Comparison of ENCODE assay signal across 17 mouse cellular contexts in the genomic region with DNA sequence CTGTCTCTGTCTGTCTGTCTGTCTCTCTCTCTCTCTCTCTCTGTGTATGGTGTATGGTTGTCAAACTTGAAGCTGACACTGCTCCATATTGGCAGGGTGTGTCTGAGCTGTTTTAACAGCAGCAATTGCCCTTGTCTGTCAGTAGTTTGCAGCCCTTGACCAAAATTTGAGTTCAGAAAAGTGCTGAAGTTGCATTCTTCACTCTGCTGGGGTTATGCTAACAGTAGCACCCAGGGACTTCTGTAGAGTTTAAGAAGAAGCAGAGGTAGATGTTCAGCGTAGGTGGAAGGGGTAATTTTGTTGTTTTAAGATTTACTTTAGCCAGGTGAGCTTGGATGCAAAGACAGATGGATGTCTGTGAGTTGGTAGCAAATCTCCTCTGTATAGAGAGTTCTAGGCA. TPM values are rescaled to one million over a fixed set of nuclear protein-coding genes. Genes with fewer than 3 reads are reported as not detected.
DNase-seq lines count a peak whose midpoint lies in the region; TF ChIP-seq lines count a peak whose summit lies in the region.
"Had no signal": no experiment of that assay in that cellular context is flagged by ENCODE, and none has a peak within 500 bp of the region (broad histone marks: within the 10 kb centered on the region; RNA-seq: fewer than 3 reads in every experiment).

No protein-coding gene starts in this region.

- peaks cover 7% of the 10 kb centered on the region for H3K79me2 ChIP-seq in CH12.LX (replicated peaks; ENCODE audit: control insufficient read depth, extremely low read depth, insufficient read depth, poor library complexity, severe bottlenecking)
- H3K79me2 ChIP-seq in macrophage (ENCODE audit: inconsistent target), result peaks cover 95% of the 10 kb centered on the region

- H3K27ac ChIP-seq in layer of hippocampus, adult 2 months, result peak overlapping the region; percentile 97
- H3K27ac ChIP-seq in CH12.LX (ENCODE audit: insufficient read depth, low read depth), result no peak overlapping the region
- H3K27ac ChIP-seq in ES-E14 (ENCODE audit: insufficient read depth, low read depth, low read length, poor library complexity, severe bottlenecking), result no peak overlapping the region
- H3K27ac ChIP-seq in macrophage, result peak overlapping the region; percentile 63
- H3K27ac ChIP-seq: forebrain, embryonic 10.5 days; forebrain, embryonic 13.5 days; heart, adult 2 months; heart, embryonic 10.5 days; heart, embryonic 13.5 days; hindbrain, embryonic 12.5 days; hindbrain, embryonic 15.5 days had no signal

- H3K9ac ChIP-seq in CH12.LX (ENCODE audit: insufficient read depth, low read depth), result no peak overlapping the region
- H3K9ac ChIP-seq in ES-E14 (ENCODE audit: insufficient read depth, low read depth, low read length, poor library complexity, severe bottlenecking), result no peak overlapping the region
- H3K9ac ChIP-seq: forebrain, embryonic 13.5 days; heart, embryonic 13.5 days; hindbrain, embryonic 12.5 days; hindbrain, embryonic 15.5 days had no signal

- WGBS in macrophage (ENCODE audit: missing documents), result 100% methylated on average over 1 of the region's 1 CpGs

- H3K9me3 ChIP-seq in CH12.LX (replicated peaks; ENCODE audit: low read length) (no peaks in the 10 kb centered on the region), ES-E14 (ENCODE audit: control insufficient read depth, insufficient read depth, low read depth, low read length) (no peaks in the 10 kb centered on the region)
- H3K9me3 ChIP-seq: forebrain, embryonic 10.5 days; forebrain, embryonic 13.5 days; G1E; heart, embryonic 10.5 days; heart, embryonic 13.5 days; hindbrain, embryonic 12.5 days; hindbrain, embryonic 15.5 days had no signal

- dilution Hi-C loops in CH12.LX (cut with MboI; ENCODE audit: extremely low pct_ligation_motif_present, extremely low pct_unique_long_range_greater_than_20kb, low sequenced_read_pairs), result no loop called here

- H3K4me3 ChIP-seq in layer of hippocampus, adult 2 months, result no peak overlapping the region
- H3K4me3 ChIP-seq in CH12.LX (replicated peaks in 1 of 3; ENCODE audit: low read depth in 2 of 3, low read length in 2 of 3, poor library complexity in 1 of 3), result no peak overlapping the region
- no peak overlapping the region for H3K4me3 ChIP-seq in ES-E14 (ENCODE audit: insufficient read depth in 1 of 2, low read depth in 1 of 2, low read length in 2 of 2, poor library complexity in 1 of 2, severe bottlenecking in 1 of 2)
- no peak overlapping the region for H3K4me3 ChIP-seq in macrophage (ENCODE audit: inconsistent target)
- H3K4me3 ChIP-seq: forebrain, embryonic 10.5 days; forebrain, embryonic 13.5 days; heart, adult 2 months; heart, embryonic 10.5 days; heart, embryonic 13.5 days; hindbrain, embryonic 12.5 days; hindbrain, embryonic 15.5 days had no signal

- peaks cover 24 to 58% of the 10 kb centered on the region in 2 experiments for H3K4me1 ChIP-seq in CH12.LX (ENCODE audit: control insufficient read depth in 1 of 2, insufficient read depth in 2 of 2)
- H3K4me1 ChIP-seq in ES-E14 (ENCODE audit: control insufficient read depth in 2 of 2, insufficient read depth in 2 of 2, low read length in 2 of 2, poor library complexity in 1 of 2), result peaks cover 13 to 27% of the 10 kb centered on the region in 2 experiments; a peak in 3 of 4 replicates

- in situ Hi-C loops in CH12.LX (cut with MboI; ENCODE audit: low pct_ligation_motif_present, low pct_unique_long_range_greater_than_20kb, low sequenced_read_pairs) (no loop called here), ES-E14 (cut with MboI; ENCODE audit: low sequenced_read_pairs in 2 of 2, unreplicated experiment in 2 of 2) (no loop called here)

- TF ChIP-seq POLR2A in CH12.LX (IDR thresholded peaks at IDR 0.05; ENCODE audit: low read depth, low read length), result no peak

- TF ChIP-seq RAD21 in CH12.LX (IDR thresholded peaks at IDR 0.05; ENCODE audit: low read depth, low read length), result no peak

- H3K4me2 ChIP-seq in CH12.LX (ENCODE audit: insufficient read depth, low read depth, poor library complexity, severe bottlenecking), result no peak overlapping the region
- H3K4me2 ChIP-seq: forebrain, embryonic 13.5 days; heart, embryonic 13.5 days; hindbrain, embryonic 12.5 days; hindbrain, embryonic 15.5 days had no signal

- H3K27me3 ChIP-seq in CH12.LX (replicated peaks), result no peaks in the 10 kb centered on the region
- H3K27me3 ChIP-seq: forebrain, embryonic 13.5 days; heart, embryonic 13.5 days; hindbrain, embryonic 12.5 days; hindbrain, embryonic 15.5 days had no signal

- peaks cover 6 to 43% of the 10 kb centered on the region in 2 experiments for H3K36me3 ChIP-seq in CH12.LX (replicated peaks in 1 of 2; ENCODE audit: control insufficient read depth in 1 of 2, insufficient read depth in 1 of 2, low read length in 1 of 2)
- peaks cover 2% of the 10 kb centered on the region; the same call in 1 of the 2 replicates for H3K36me3 ChIP-seq in ES-E14 (ENCODE audit: control insufficient read depth, insufficient read depth, low read length, poor library complexity, severe bottlenecking)
- H3K36me3 ChIP-seq in macrophage (ENCODE audit: inconsistent target), result no peaks in the 10 kb centered on the region
- H3K36me3 ChIP-seq: forebrain, embryonic 10.5 days; hindbrain, embryonic 12.5 days; hindbrain, embryonic 15.5 days had no signal

- no peak for DNase-seq in layer of hippocampus, adult 2 months (ENCODE audit: low spot score in 2 of 2)
- DNase-seq in layer of hippocampus, postnatal 36 days, result no peak
- no peak for DNase-seq in CH12.LX (ENCODE audit: extremely low read depth)
- no peak for DNase-seq in ES-E14 (ENCODE audit: low read depth, low spot score)
- no peak for DNase-seq in thymus, postnatal 14 days
- DNase-seq: adrenal gland, postnatal 14 days; gastrocnemius, postnatal 10 days; gastrocnemius, postnatal 36 days had no signal

- no peak for TF ChIP-seq EP300 in CH12.LX (IDR thresholded peaks at IDR 0.05; ENCODE audit: low read length)

- TF ChIP-seq CTCF in layer of hippocampus, adult 2 months (conservative IDR thresholded peaks at IDR 0.05), result no peak
- no peak for TF ChIP-seq CTCF in CH12.LX (conservative IDR thresholded peaks at IDR 0.05 in 1 of 2, IDR thresholded peaks at IDR 0.05 in 1 of 2; ENCODE audit: low read depth in 2 of 2, low read length in 2 of 2)

TF ChIP-seq in CH12.LX, 34 proteins besides CTCF, POLR2A, EP300 and RAD21:
- TF ChIP-seq ZKSCAN1 (IDR thresholded peaks at IDR 0.05; ENCODE audit: borderline replicate concordance, low read depth, low read length) (no peak), MYC (IDR thresholded peaks at IDR 0.05; ENCODE audit: low read depth, low read length) (no peak), E2F4 (IDR thresholded peaks at IDR 0.05; ENCODE audit: insufficient replicate concordance, low read depth, low read length) (no peak), MAFK (IDR thresholded peaks at IDR 0.05; ENCODE audit: insufficient replicate concordance, low read length) (peak; percentile 77), TBP (conservative IDR thresholded peaks at IDR 0.05; ENCODE audit: low read depth, low read length) (no peak), NELFE (IDR thresholded peaks at IDR 0.05; ENCODE audit: low read depth, low read length) (no peak), SMC3 (IDR thresholded peaks at IDR 0.05; ENCODE audit: low read depth, low read length) (no peak)

TF ChIP-seq in ES-E14, 5 proteins besides CTCF, POLR2A, EP300 and RAD21:
- TF ChIP-seq CHD2 (IDR thresholded peaks at IDR 0.05; ENCODE audit: low read depth, low read length) (no peak), MAFK (IDR thresholded peaks at IDR 0.05; ENCODE audit: insufficient read depth, low read depth, low read length) (peak; percentile 84), HCFC1 (IDR thresholded peaks at IDR 0.05; ENCODE audit: borderline replicate concordance, insufficient read depth, low read length) (no peak)

RNA-seq across cellular contexts. Expression of gene Mtmr12, which starts 7.4 kb away (rescaled TPM):
- 10 to 100 TPM; 58.1 to 58.9 TPM for total RNA-seq in layer of hippocampus, adult 2 months (2021)
- total RNA-seq in layer of hippocampus, postnatal 36 days (2021), result 10 to 100 TPM; 55.4 to 58.1 TPM
- 8.2 and 8.6 TPM in 2 replicates for total RNA-seq in CH12.LX (2012; rRNA removed)
- 11.0 and 12.3 TPM in 2 replicates for total RNA-seq in CH12.LX (2014; rRNA removed)
- polyA plus RNA-seq in CH12.LX (2012; ENCODE audit: insufficient read length, low read depth), result 15.3 and 16.3 TPM in 2 replicates
- 14.8 and 18.4 TPM in 2 replicates for total RNA-seq in ES-E14 (2012; rRNA removed)
- 100 to 1,000 TPM in 7 of 26 experiments, 10 to 100 TPM in 19; 20.6 to 207 (median 44.1) TPM for total RNA-seq in macrophage (2018; cell fraction: chromatin; rRNA removed)
- total RNA-seq in macrophage (2018; cell fraction: cytosol; rRNA removed), result 10 to 100 TPM; 13.2 to 54.2 (median 18.2) TPM
- total RNA-seq in macrophage (2018; cell fraction: nucleus; rRNA removed), result 100 to 1,000 TPM in 2 of 26 experiments, 10 to 100 TPM in 24; 20.7 to 143 (median 40.1) TPM
- 9.5 to 17.6 TPM (median 12.1 TPM) in 3 replicates for polyA plus RNA-seq in macrophage (2018)

Comparison
In these comparisons a context has a peak if more than half of its experiments do, and no peak if none do; other contexts are left out.
1. H3K27ac ChIP-seq: peak in layer of hippocampus, adult 2 months (single experiment) and macrophage (single experiment); none in CH12.LX (single experiment) and ES-E14 (single experiment).